Mouse (Mus musculus): Measurements from ENCODE around the gene Ssxb6.
"Not testable (repeated sequence)": the region's sequence is repeated elsewhere in the genome, so short reads cannot be mapped to it uniquely, and the experiment has no call there.

- TF ChIP-seq POLR2A (IDR thresholded peaks at IDR 0.05; ENCODE audit: extremely low read depth, insufficient read depth, low read length); CTCF (IDR thresholded peaks at IDR 0.05; ENCODE audit: low read depth, low read length): not testable (repeated sequence)
Observed at GRCm38 (mm10) chrX:8591716-8592115, 43.7 kb upstream of the Ssxb6 start, which contains the start of gene Ssxb3.

Data from liver, adult 2 months (tissue).